Mouse (Mus musculus) lung, embryonic 16.5 days (tissue): ENCODE measurements around the gene Elp1. TPM values are rescaled to one million over a fixed set of nuclear protein-coding genes. Genes with fewer than 3 reads are reported as not detected.

Experiments used
- ATAC-seq: fragments of 200-750 bp; cut with Nextera tagmentation; 2 replicates; pipeline ENCODE4 v1.8.0; 2017; ENCODE audit warnings: low read depth, mild to moderate bottlenecking, moderate library complexity
- H3K27ac ChIP-seq: fragments of 300-500 bp; sonication (generic); 2 replicates; pipeline ENCODE4 v1.5.1; 2014; ENCODE audit warnings: mild to moderate bottlenecking, control low read depth, low read length
- H3K27me3 ChIP-seq: fragments of 300-500 bp; sonication (generic); 2 replicates; pipeline ENCODE4 v1.6.1; 2014; ENCODE audit warnings: low read depth, low read length, mixed read lengths; ENCODE audit not compliant: control insufficient read depth, insufficient read depth
- H3K36me3 ChIP-seq: fragments of 300-500 bp; sonication (generic); 2 replicates; pipeline ENCODE4 v1.6.1; 2014; ENCODE audit warnings: low read length; ENCODE audit not compliant: control insufficient read depth, insufficient read depth
- H3K4me1 ChIP-seq: fragments of 300-500 bp; sonication (generic); replicated peaks from 2 replicates; pipeline ENCODE4 v1.6.1; 2014; ENCODE audit warnings: low read length, mixed read lengths; ENCODE audit not compliant: control insufficient read depth, insufficient read depth
- H3K4me2 ChIP-seq: fragments of 300-500 bp; sonication (generic); 2 replicates; pipeline ENCODE4 v1.6.1; 2014; ENCODE audit warnings: low read depth, low read length, control low read depth
- H3K4me3 ChIP-seq: fragments of 300-500 bp; sonication (generic); 2 replicates; pipeline ENCODE4 v1.5.1; 2014; ENCODE audit warnings: mild to moderate bottlenecking, low read length, control low read depth
- H3K9ac ChIP-seq: fragments of 300-500 bp; sonication (generic); 2 replicates; pipeline ENCODE4 v1.6.1; 2014; ENCODE audit warnings: low read length, control low read depth
- H3K9me3 ChIP-seq: fragments of 300-500 bp; sonication (generic); 2 replicates; pipeline ENCODE4 v1.6.1; 2016; ENCODE audit warnings: low read length; ENCODE audit not compliant: control insufficient read depth
- WGBS: fragments of 180-500 bp; shearing (Covaris S2); extraction: QIAGEN DNeasy Blood & Tissue Kit; methylation state at CpG from one replicate; pipeline ENCODE4 v1.1.7; 2014; 5-methylcytosine and 5-hydroxymethylcytosine counted together
- polyA plus RNA-seq: library from polyadenylated mRNA; unstranded; fragments of >200 nt; fragmentation: Nextera tagmentation; extraction: Ambion mirVana; gene quantifications from 2 replicates; pipeline ENCODE4 v1.2.1, GENCODE M21; 2015

Gene Elp1
- polyA plus RNA-seq, 1 experiment from 2014 or later = 29.7 TPM

GRCm38 (mm10) chr4:56702234-56702633 lies 99.9 kb downstream of the Elp1 start:
- Histone ChIP-seq H3K9me3 (no peaks in the 10 kb centered on the region), H3K9ac (no peak overlapping the region), H3K4me3 (no peak overlapping the region), H3K27me3 (no peaks in the 10 kb centered on the region), H3K4me1 (0 out of 2 replicates have a peak, but pooled peaks cover 3% of the 10 kb centered on the region), H3K36me3 (no peaks in the 10 kb centered on the region), H3K27ac (no peak overlapping the region), H3K4me2 (no peak overlapping the region)
- 33% methylated on average over 10 of the region's 10 CpGs for WGBS
- no peak for ATAC-seq

Other genes starting within 250 kb of the Elp1 start
- gene Gm26657, start 62.3 kb downstream of the Elp1 start, polyA plus RNA-seq = not detected in 2 replicates
- gene Actl7b, start 60.9 kb downstream of the Elp1 start, polyA plus RNA-seq = not detected in 2 replicates
- gene Actl7a, start 58.9 kb downstream of the Elp1 start, polyA plus RNA-seq = not detected in 2 replicates
- 12.8 and 13.7 TPM in 2 replicates for gene Fam206a, start within 50 bp of the Elp1 start, polyA plus RNA-seq
- 19.9 and 21.7 TPM in 2 replicates for gene Ctnnal1, start 62.9 kb upstream of the Elp1 start, polyA plus RNA-seq
- 9.5 and 10.8 TPM in 2 replicates for gene Tmem245, start 145.1 kb upstream of the Elp1 start, polyA plus RNA-seq
- 1.9 and 2.9 TPM in 2 replicates for gene Frrs1l, start 188.1 kb upstream of the Elp1 start, polyA plus RNA-seq